Mouse (Mus musculus): ENCODE data around the gene Lrch1. TPM values are rescaled to one million over a fixed set of nuclear protein-coding genes. Genes with fewer than 3 reads are reported as not detected.
A peak's percentile ranks its signal among the peaks of the same experiment; 100 is the strongest.

The Lrch1 gene
- total RNA-seq, 2 experiments from 2014 or later, result 9.3 to 12.1 TPM

DNA sequence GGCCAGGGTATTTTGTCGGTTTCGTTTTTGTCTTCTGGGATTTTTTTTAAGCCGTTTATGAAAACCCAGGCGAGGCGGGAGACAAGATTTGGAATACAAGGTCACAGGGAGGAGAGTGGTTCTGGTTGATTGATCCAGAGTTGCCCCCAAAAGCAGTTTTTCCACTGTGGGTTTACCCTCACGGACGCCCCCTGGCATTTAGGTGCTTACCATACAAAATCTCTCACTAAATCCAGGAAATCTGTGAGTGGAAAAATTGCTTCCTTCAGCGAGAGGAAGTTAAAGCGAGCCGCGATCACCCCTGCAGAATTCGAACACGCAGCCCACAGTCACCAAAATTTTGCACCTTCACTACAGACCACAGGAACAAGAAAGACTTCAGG lies 329 bp upstream of the Lrch1 start:
- 0 out of 2 replicates have a peak, but pooled peaks have one; percentile 0 for ATAC-seq (replicated peaks; ENCODE audit: poor library complexity)

DNA sequence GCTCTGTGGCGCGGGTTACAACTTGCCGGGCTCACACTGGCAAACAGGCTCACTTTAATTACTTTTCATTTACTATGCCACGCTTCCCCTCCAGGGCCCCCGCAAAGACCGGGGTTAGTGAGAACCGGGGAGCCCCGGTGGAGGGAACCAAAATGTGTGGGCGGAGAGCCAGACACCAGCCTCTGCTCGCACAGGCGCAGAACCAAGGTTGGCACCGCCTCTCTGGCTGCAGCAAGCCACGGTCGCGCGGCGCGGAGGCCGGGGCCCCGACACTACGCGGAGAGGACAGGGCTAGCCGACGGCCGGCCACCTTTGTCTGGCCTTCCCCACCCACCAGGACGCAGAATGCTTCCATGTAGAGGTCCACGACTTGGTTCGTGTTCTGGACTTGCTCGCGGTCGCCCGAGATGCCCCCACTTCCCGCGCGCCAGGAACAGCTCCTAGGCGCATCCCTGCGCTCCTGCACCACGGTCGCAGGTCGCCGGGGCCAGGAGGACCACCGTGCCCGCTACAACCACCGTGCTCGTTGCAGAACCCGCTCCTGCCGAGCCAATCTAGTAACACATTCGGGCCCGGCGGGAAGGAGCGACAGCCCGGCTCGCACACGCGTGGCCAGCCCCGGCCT lies 813 bp downstream of the Lrch1 start:
- ATAC-seq (replicated peaks; ENCODE audit: poor library complexity), result peak; percentile 59

DNA sequence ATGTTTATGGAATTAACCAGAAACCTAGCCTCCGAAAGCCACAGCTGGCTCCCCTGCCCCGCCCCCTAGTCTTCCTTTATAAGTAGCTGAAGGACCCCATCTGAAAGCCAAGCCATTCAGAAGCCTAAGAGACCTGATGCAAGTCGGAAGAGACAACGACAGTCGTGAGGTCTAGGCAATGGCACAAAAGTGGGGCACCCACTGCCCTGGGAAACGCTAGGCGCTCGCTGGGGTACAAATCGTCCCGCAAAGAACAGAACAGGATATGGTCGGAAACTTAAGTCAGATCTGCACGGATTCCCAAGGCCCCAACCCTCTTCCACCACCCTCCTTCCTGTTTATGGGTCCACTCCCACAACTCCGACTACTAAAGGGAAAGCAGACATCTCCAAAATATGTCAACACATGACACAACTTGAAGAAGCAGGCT lies 1.3 kb downstream of the Lrch1 start:
- ATAC-seq (replicated peaks; ENCODE audit: poor library complexity), result peak; percentile 18

DNA sequence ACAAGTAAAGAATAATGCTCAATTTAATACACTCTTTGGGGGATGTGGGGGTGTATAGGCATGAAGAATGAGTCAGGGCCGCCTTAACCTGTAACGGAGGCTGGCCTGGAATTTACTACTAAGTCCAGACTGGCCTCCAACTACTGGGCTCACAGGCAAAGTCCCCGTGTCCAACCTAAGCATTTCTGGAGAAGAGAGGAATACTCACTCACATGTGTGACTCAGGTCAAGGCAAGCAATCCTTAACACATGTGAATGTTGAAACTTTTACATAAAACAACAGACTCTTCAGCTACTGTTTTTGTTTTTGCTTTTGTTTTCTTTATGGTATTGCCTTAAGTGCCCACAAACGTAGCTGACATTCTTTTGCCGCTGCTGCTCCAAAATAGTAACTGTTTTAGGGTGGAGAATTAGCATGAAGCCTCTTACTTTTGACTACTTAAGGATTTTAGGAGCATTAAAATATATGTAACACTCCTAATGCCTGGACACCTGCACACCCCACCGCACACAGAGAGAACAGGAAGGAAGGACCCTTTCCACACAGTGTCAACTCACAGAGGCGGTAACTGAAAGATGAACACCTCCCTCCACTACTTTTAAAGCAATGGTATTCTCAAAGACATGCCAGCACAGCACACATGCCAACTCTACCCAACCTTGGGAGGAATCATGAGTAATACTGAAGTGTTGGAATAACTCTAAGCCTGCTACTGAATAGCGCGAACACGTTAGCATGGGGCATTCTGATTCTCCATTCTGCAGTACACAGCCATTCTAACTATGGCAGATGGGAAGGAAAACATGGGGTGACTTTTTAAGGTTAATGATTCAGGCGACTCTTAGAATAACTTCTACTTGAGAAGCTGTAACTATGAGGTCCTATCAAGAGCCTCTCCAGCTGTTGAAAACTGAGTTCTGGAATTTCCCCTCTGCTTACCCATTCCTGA lies 2.1 kb downstream of the Lrch1 start:
- ATAC-seq (replicated peaks; ENCODE audit: poor library complexity), result no peak

DNA sequence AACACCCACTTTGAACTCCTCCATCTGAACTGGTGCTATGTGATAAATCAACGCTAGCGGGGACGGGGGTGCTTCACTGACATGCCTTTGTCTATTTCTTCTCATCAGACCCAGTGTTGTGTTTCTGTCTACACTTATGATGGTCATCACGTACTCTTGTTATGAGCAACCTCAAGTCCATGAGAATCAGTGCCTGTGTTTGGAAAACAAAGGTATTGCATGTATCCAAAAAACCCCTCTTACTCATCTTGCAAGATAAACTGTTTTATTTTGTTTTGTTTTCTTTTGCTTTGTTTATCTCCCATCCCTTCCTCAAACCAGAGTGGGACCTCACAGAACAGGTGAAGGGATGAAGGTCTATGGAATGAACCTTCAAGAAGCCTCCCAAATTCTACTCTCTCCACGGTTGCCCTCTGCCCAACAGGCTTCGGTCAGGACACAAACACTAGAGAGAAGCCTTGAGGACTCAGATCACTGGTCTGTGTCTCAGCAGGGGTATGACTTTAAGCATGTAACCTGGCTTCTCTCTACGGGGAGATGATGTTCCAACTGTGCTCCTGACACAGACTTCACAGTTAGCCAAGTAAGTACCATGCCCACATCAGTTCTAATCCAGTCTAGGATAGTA lies 3.4 kb downstream of the Lrch1 start:
- no peak for ATAC-seq (replicated peaks; ENCODE audit: poor library complexity)

DNA sequence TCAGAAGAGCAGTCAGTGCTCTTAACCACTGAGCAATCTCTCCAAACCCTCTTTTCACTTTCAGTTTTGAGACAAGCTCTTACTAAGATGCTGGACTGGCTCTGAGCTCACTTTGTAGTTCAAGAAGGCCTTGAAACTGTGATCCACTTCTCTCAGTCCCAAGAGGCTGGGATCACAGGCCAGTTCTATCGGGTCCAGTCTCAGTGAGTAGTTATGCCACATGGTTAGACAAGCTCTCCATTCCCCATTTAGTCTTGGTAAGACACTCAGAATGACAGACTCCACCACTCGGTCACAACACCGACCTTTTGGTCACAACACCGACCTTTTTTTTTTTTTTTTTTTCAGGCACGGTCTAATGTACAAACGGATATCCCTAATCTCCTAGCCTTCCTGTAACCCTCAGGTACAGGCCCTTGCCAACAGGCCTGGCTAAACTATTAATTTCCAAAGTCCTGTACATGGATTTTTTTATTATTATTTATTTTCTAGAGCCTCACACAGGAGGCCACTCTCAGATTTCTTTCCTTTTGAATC lies 4.0 kb downstream of the Lrch1 start:
- no peak for ATAC-seq (replicated peaks; ENCODE audit: poor library complexity)

DNA sequence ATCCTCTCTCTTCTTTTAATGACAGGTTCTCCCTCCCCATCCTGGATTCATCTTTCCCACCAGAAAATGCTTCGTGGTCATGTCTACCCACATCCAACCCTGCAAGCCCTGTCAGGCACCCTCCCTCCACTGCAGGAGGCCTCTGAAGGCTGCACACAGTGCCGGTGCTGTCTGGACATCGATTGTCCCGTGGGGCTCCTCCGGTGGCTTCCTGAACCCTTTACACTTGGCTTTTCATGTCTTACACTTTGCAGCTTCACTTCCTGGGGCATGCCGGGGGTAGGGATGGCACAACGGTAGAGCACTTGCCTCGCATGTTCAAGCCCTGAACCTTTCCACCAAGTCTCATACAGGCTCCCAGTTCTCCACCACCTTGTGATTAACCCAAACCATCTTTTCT lies 4.7 kb downstream of the Lrch1 start:
- ATAC-seq (replicated peaks; ENCODE audit: poor library complexity), result no peak

DNA sequence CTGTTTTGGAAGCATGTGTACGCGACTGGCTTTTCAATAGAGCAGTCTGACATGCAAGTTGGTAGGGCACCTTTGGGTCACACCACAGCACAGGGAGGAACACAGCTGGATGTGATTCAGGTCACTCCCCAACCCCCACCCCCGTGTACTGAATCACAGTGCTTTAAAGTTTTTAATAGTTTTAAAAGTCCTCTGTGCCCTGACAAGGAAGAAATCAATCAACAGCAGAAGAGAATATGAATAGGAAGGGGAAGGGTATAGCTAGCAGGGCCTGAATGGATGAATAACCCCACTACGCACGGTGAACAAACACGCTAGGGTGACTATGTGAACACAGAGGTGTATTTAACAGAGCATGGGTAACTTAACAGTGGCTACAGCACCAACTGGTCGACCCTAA lies 6.1 kb downstream of the Lrch1 start:
- no peak for ATAC-seq (replicated peaks; ENCODE audit: poor library complexity)

DNA sequence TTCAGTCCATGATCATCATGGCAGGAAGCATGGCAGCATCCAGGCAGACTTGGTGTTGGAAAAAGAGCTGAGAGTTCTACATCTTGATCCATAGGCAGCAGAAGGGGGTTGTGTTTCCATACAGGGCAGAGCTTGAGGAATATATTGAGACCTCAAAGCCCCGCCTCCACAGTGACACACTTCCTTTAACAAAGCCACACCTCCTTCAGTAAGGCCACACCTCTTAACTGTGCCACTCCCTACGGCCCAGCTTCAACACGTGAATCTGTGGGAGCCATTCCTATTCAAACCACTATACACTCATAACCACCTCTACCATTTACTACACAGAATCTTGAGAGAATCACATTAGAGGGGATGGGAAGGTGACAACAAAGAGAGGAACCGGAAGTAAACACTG lies 6.9 kb downstream of the Lrch1 start:
- peak; percentile 22; the same call in 1 of the 2 replicates for ATAC-seq (replicated peaks; ENCODE audit: poor library complexity)

DNA sequence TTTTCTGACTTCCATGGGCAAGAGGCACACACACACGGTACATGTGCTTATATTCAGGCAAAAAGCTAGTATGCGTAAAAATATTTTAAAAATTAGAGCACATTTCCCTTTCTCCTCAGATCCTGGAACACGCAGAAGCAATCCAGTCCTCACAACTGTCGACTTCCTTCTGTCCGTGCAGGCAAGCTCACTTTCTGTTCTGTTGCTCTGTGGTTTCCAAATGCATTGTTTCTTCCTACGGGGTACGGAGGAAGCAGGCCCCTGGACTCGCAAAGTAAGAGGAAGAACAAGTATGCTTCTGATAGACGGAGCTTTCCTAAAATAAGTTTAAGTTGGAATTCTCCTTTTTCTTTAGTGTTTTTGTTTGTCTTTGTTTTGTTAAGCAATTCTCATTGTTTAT lies 8.3 kb downstream of the Lrch1 start:
- peak; percentile 59 for ATAC-seq (replicated peaks; ENCODE audit: poor library complexity)

DNA sequence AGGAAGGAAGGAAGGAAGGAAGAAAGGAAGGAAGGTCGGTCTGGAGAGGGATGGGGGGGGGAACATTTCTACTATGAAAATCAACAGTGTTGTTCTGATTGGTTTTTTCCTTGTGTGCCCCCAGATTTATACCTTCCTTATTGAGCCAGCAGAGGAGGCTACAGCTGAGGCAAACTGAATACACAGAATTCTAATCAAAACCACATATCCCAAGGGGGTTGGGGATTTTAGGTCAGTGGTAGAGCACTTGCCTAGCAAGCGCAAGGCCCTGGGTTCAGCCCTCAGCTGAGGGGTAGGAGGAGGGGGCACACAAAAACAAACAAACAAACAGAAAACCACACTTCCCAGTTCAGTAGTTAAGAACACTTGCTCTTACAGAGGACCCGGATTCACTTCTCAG lies 8.8 kb downstream of the Lrch1 start:
- no peak for ATAC-seq (replicated peaks; ENCODE audit: poor library complexity)

DNA sequence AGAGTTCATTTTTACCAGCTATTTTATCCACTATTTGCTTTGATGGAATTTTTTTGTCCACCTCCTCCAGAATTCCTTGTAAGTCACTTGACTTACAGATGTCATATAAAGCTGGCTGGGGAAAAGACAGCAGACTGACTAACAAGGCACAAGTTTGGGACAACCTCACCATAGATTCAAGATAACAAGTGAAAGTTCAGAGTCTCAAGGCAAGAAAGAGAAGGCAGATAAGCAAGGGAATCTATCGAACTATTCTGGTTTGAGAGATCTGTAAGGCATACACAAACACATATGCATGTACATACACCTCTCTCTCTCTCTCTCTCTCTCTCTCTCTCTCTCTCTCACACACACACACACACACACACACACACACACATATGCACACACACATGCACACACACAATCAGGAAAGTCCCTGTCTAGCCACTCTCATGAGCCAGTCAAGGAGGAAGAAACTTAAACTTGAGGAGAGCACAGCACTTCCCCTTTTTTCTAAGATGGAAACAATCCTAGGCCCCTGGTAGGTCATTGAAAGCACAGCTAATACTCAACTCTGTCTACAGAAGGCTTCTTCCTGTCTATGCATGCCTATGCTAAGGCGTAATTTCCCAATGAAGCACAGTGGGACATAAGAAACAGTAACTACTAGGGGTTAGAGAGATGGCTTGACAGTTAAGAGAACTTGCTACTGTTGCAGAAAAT lies 11.0 kb downstream of the Lrch1 start:
- peak; percentile 76 for ATAC-seq (replicated peaks; ENCODE audit: poor library complexity)

DNA sequence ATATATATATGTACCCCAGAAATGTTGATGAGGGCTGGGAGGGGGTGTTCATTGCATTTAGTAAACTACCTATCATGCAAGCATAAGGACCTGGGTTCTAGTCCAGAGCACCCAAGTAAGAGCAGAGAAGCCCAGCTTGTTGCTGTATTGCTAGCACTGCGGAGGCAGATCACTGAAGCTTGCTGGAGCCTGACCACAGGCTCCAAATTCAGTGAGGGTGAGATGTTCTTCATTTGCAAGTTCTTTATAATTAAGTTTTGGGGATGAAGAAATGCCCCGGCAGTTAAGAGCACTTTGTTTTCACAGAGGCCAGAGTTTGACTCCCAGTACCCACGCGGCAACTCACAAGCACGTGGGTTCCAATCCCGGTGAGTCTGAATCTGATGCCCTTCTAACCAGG lies 12.6 kb downstream of the Lrch1 start:
- no peak for ATAC-seq (replicated peaks; ENCODE audit: poor library complexity)

DNA sequence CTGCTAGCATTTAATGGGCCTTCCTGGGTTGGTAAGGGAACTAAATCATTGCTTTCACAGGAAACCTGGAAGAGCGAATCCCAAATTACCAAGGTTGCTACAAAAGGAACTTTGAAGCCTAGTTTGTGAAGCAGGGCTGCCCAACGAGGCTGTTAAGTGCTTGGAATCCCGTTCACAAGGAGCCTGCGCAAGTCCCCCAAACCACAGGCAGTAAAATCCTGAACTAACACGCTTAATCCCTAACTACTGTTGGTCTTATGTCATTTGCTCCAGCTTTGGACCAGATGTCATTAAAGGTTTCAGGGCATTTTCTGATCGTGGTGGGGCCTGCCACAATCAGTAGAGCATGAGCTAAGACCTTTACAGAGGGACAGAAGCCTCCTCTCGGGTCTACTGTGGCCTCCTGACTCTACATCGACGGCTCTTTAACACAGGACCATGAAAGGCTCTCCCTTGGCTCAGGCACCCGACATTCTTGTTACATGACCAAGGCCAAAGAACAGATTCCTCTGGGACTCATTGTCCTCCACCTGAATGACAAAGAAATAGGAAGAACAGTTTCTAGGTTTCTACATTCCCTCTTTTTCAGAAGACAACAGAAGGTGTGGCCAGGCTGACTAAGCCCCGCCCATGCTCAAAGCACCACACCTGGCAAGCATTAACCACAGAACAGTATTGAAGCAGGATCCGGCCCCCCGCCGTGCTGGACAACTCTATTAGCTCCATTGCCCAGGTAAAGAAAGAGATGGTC lies 13.5 kb downstream of the Lrch1 start:
- ATAC-seq (replicated peaks; ENCODE audit: poor library complexity), result no peak

DNA sequence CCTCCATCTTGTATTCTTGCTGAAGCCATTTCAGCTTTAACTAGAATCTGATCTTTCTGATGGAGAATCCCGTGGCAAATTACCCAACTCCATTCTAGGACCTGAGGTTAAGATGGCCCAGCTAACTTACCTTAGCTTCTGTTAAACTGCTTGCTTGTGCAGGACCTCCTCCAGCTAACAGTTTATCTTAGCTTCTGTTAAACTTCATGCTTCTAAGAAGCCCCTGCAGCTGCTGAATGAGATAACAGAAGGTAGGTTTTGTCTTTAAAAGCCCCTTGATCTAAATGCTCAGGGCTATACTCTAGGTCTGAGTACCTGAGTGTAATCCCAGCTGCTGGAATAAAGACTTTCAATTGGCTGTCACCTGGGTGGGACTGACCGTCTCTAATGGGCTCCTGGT lies 17.9 kb downstream of the Lrch1 start:
- ATAC-seq (replicated peaks; ENCODE audit: poor library complexity), result peak; percentile 32

DNA sequence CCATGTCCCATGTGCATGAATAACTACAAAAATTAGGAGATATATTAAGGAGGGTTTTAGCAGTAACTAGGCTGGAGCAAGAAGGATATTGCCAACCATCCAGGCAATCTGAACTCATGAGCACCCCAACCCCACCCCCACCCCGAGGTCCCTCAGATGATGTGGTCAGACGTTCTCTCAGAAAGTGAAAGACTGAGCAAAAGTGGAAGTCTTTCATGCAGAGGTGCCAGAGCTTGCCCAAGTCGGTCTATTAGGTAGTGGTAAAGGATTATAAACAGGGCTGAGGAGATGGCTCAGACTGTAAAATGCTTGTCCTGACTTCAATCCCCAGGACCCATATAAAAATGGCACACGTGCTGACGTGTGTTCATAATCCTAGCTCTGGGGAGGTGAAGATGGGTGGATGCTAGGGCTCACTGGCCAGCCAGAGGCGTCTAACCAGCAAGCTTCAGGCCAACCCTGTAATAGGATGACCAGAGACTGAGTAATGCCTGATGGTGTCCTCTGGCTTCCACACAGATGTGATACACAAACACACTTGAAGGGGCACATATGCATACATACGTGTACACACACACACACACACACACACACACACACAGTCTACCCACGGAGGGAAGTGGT lies 18.8 kb downstream of the Lrch1 start:
- peak; percentile 73 for ATAC-seq (replicated peaks; ENCODE audit: poor library complexity)

DNA sequence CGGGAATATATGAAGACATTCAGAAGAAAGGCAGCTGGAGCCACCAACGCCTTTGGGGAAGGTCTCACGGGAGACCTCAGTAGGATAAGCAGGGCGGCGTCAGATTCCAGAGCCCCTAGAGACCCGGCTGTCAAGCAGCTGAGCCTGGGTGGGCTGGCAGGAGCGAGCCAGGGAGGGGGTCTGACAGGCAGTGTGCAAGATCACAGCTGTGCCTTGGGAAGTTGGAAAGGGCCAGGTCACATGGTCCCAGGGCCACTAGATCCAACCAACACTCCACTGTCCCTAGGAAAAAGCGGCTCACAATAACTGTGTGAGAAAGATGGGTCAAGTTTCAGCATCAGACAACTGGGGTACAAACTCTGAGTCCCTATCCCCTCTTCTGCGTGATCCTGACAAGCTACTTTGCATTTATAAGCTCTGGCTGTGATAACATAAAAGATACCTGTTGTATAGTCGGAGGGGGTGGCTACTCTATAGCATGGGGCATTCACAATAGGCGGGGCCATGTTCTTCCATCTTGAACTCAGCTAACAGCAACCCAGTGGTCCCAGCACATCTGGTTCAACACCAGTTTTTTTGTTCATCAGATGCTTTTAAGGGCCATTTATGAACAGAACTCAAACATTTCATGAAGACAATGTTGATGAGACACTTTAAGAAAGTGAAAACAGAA lies 20.6 kb downstream of the Lrch1 start:
- ATAC-seq (replicated peaks; ENCODE audit: poor library complexity), result no peak

DNA sequence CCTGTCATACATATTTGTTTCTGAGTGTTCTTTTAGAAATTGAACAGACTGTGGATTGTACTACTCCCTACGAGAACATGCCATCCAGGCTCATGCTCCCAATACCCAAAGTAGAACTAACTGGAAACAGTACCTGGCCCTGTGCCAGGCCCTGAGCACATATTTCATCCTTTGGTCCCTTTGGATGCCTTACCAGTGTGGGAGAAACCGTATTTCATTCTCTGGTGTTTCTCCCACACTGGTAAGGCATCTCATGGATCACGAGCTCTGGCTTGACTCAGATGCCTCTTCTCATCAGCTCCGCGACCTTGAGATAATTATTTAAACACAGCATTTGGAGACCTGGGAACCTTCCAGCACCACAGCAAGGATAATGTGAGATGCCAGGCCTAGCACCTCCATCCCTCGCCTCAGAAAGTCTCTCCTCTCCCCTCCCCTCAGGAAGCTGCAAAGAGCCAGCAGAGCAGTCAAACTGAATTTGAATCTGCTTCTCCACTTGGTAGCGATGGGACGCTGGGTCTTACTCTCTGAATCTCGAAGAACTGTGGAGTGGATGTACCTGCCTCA lies 21.6 kb downstream of the Lrch1 start:
- ATAC-seq (replicated peaks; ENCODE audit: poor library complexity), result no peak

DNA sequence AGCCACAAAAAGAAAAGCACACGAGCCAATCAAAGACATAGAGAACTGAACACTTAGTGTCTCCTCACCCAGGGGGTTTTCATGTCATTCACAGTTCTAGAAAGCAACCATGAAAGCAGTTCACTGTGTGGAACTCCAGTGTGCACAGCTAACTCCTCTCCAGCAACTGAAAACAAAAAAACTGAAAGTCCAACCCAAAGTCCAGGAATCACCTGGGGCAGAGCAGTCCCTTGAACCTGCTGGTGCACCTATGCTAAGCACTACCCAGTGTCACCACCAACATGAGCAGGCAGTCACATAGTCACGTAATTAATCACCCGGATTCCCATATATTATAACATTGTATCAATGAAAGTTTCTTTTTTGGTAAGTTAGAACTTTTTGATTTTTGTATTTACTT lies 23.2 kb downstream of the Lrch1 start:
- no peak for ATAC-seq (replicated peaks; ENCODE audit: poor library complexity)

All from megakaryocyte progenitor cell, adult 5-6 weeks (primary cell).